Mouse (Mus musculus) kidney, adult 2 months (tissue): ENCODE data around the gene Klk15. TPM values are rescaled to one million over a fixed set of nuclear protein-coding genes. Genes with fewer than 3 reads are reported as not detected.
"Not testable (repeated sequence)": the region's sequence is repeated elsewhere in the genome, so short reads cannot be mapped to it uniquely, and the experiment has no call there.

Experiments used
- DNase-seq: peaks from one replicate; pipeline ENCODE4 v3.0.0; 2021
- H3K27ac ChIP-seq: fragments of 200-500 bp; 2 replicates; pipeline ENCODE4 v1.5.1; 2012; ENCODE audit warnings: low read depth, low read length, control low read depth, inconsistent platforms; ENCODE audit not compliant: insufficient read depth
- H3K27me3 ChIP-seq: fragments of 200-500 bp; replicated peaks from 2 replicates; pipeline ENCODE4 v1.6.1; 2012; ENCODE audit warnings: mild to moderate bottlenecking, moderate library complexity, low read length, inconsistent platforms; ENCODE audit not compliant: control insufficient read depth, insufficient read depth
- H3K36me3 ChIP-seq: fragments of 200-500 bp; 2 replicates; pipeline ENCODE4 v1.6.1; 2012; ENCODE audit warnings: mild to moderate bottlenecking, moderate library complexity, low read length, inconsistent platforms; ENCODE audit not compliant: control insufficient read depth, insufficient read depth
- H3K4me1 ChIP-seq: fragments of 200-500 bp; 2 replicates; pipeline ENCODE4 v1.6.1; 2011; ENCODE audit warnings: low read length; ENCODE audit not compliant: control insufficient read depth, insufficient read depth
- H3K4me3 ChIP-seq: fragments of 200-500 bp; 2 replicates; pipeline ENCODE4 v1.5.1; 2011; ENCODE audit warnings: mild to moderate bottlenecking, low read depth, low read length, control low read depth; ENCODE audit not compliant: insufficient read depth
- CTCF ChIP-seq: fragments of 200-500 bp; conservative IDR thresholded peaks from 2 replicates; pipeline ENCODE4 v1.5.1; 2011; ENCODE audit warnings: low read depth, mild to moderate bottlenecking, control low read depth, low read length, moderate library complexity, mixed read lengths; ENCODE audit not compliant: insufficient read depth, insufficient read length
- POLR2A ChIP-seq: fragments of 200-500 bp; IDR thresholded peaks from one replicate; pipeline ENCODE4 v1.6.1; 2011; ENCODE audit warnings: low read depth, low read length, control low read depth
- WGBS: fragments of 180-500 bp; shearing (Covaris S2); methylation state at CpG from one replicate; pipeline ENCODE4 v1.1.7; 2018; 5-methylcytosine and 5-hydroxymethylcytosine counted together
- polyA plus RNA-seq: library from polyadenylated mRNA; depleted of rRNA; stranded (reverse); fragments of >200 nt; gene quantifications from 2 replicates; pipeline ENCODE4 v1.2.3, GENCODE M21; 2012

Gene Klk15
- polyA plus RNA-seq, 1 experiment, result 0.09 TPM

DNA sequence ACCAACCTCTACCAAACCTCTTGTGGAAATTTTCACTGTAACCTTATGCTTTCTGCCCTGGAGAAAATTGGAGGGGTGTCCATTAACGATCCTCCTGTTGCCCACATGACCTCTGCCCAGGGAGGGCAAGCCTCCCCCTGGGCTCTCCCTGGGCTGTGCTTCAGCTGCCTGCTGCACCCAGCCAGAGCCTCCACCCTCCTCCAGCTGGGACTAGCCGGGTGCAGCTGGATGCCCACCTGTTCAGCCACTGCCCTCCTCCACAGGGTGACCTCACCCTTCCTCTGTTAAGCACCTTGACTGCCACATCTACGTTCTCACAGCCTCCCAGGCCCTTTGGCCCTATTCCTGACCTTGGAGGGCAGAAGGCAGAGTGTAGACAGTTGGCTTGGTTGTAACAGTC, 1.2 kb downstream of the Klk15 start:
- 21% methylated on average over 3 of the region's 3 CpGs for WGBS
- 0 out of 2 replicates have a peak, but pooled peaks cover 4% of the 10 kb centered on the region for H3K4me1 ChIP-seq
- no peak overlapping the region for H3K4me3 ChIP-seq
- TF ChIP-seq CTCF (no peak), POLR2A (no peak)
- no peaks in the 10 kb centered on the region for H3K36me3 ChIP-seq
- H3K27ac ChIP-seq, result peak overlapping the region; percentile 71; the same call in 1 of the 2 replicates
- peak; percentile 56 for DNase-seq
- no peaks in the 10 kb centered on the region for H3K27me3 ChIP-seq

- Histone ChIP-seq H3K36me3 (no peaks in the 10 kb centered on the region), H3K4me1 (0 out of 2 replicates have a peak, but pooled peaks cover 4% of the 10 kb centered on the region), H3K27me3 (no peaks in the 10 kb centered on the region), H3K4me3 (no peak overlapping the region), H3K27ac (no peak overlapping the region)
- TF ChIP-seq CTCF (no peak), POLR2A (no peak)
- DNase-seq, result no peak
- 87% methylated on average over 14 of the region's 14 CpGs for WGBS
These were observed 3.0 kb downstream of the Klk15 start for GRCm38 (mm10) chr7:43936551-43936950.

GRCm38 (mm10) chr7:43942293-43942692, 8.8 kb downstream of the Klk15 start:
- H3K27me3 ChIP-seq, H3K4me1 ChIP-seq, H3K36me3 ChIP-seq, H3K4me3 ChIP-seq: not testable (repeated sequence)
- peak overlapping the region; percentile 61 for H3K27ac ChIP-seq
- peak; percentile 22 for DNase-seq
- 57% methylated on average over 3 of the region's 3 CpGs for WGBS

DNA sequence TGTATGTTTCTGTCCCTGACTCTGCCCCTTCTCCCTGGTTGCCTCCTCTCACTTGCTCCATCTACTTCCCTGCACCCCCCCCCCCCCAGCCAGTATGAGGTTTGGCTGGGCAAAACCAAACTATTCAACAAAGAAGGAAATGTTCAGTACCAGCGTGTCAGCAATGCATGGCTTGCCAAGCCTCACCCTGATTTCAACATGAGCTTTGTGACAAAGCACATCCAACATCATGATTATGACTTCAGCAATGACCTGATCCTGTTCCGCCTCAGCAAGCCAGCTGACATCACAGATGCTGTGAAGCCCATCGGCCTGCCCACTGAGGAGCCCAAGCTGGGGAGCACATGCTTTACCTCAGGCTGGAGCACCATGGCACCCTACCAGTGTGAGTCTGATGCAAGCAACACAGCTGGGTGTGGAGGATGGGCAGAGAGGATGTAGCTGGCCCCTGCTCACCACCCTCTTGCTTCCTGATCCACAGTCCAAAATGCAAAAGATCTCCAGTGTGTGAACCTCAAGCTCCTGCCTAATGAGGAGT, 11.3 kb downstream of the Klk15 start:
- H3K4me1 ChIP-seq, result no peaks in the 10 kb centered on the region
- no peaks in the 10 kb centered on the region for H3K36me3 ChIP-seq
- no peak overlapping the region for H3K27ac ChIP-seq
- 63% methylated on average over 3 of the region's 3 CpGs for WGBS
- H3K27me3 ChIP-seq, result no peaks in the 10 kb centered on the region
- TF ChIP-seq CTCF (no peak), POLR2A (no peak)
- DNase-seq, result no peak
- H3K4me3 ChIP-seq, result no peak overlapping the region

DNA sequence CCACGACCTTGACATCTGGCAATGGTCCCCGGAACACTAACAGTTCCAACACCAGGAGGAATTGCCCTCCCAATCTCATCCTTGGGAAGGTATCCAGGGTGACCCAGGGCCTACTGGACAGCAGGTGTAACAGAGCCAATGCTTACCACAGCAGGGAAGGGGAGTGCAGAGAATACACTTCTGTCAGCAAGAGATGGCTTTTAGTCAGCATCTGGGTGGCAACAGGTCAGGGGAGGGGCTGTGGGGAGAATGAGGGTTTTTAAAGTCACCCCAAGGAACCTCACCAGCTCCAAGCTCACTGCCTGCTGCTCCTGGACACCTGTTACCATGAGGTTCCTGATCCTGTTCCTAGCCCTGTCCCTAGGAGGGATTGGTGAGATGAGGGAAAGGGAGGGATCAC, 16.8 kb downstream of the Klk15 start, which contains the start of gene Klk1b8:
Klk1b8 (plus strand) TSS at position 301 of the 400 bp plus-strand sequence.
- Histone ChIP-seq H3K4me1 (no peaks in the 10 kb centered on the region), H3K4me3 (no peak within 1 kb of the TSS), H3K27me3 (no peaks in the 10 kb centered on the region), H3K27ac (no peak within 1 kb of the TSS), H3K36me3 (no peaks in the 10 kb centered on the region)
- DNase-seq, result no peak
- no peak for TF ChIP-seq POLR2A
- WGBS, result 68% methylated on average over 2 of the region's 2 CpGs

DNA sequence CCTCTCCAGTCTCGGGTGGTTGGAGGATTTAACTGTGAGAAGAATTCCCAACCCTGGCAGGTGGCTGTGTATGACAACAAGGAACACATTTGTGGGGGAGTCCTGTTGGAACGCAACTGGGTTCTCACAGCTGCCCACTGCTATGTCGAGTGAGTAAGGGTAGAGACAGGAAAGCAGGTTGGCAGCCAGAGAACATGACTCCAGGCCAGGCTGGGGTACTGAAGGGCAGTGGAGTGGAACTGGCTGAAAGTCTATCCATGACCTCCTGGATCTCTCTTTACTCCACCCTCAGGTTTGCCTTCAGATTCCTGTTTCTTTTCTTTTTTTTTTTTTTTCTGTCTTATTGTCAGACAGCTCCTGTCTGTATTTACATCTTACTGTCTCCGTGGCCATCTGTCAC, 19.2 kb downstream of the Klk15 start:
- Histone ChIP-seq H3K4me3 (no peak overlapping the region), H3K4me1 (no peaks in the 10 kb centered on the region), H3K36me3 (no peaks in the 10 kb centered on the region), H3K27ac (peak overlapping the region; percentile 95), H3K27me3 (no peaks in the 10 kb centered on the region)
- 30% methylated on average over 4 of the region's 4 CpGs for WGBS
- peak; percentile 52 for DNase-seq
- TF ChIP-seq CTCF (no peak), POLR2A (no peak)

DNA sequence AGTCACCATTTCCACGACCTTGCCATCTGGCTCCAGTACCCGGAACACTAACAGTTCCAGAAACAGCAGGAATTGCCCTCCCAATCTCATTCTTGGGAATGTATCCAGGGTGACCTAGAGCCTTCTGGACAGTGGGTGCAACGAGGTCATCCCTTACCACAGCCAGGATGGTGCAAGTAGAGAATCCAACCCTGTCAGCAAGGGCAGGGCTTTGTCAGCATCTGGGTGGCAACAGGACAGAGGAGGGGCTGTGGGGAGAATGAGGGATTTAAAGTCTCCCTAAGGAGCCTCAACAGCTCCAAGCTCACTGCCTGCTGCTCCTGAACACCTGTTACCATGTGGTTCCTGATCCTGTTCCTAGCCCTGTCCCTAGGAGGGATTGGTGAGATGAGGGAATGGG, 32.9 kb downstream of the Klk15 start, which contains the start of gene Klk1b1:
Klk1b1 (plus strand) TSS at position 301 of the 400 bp plus-strand sequence.
- TF ChIP-seq CTCF, result no peak
- no peak for TF ChIP-seq POLR2A
- H3K36me3 ChIP-seq, result no peaks in the 10 kb centered on the region
- no peak within 1 kb of the TSS for H3K27ac ChIP-seq
- DNase-seq, result no peak
- 46% methylated on average over 3 of the region's 3 CpGs for WGBS
- H3K27me3 ChIP-seq, result no peaks in the 10 kb centered on the region
- H3K4me1 ChIP-seq, result 0 out of 2 replicates have a peak, but pooled peaks cover 4% of the 10 kb centered on the region
- H3K4me3 ChIP-seq, result no peak within 1 kb of the TSS

DNA sequence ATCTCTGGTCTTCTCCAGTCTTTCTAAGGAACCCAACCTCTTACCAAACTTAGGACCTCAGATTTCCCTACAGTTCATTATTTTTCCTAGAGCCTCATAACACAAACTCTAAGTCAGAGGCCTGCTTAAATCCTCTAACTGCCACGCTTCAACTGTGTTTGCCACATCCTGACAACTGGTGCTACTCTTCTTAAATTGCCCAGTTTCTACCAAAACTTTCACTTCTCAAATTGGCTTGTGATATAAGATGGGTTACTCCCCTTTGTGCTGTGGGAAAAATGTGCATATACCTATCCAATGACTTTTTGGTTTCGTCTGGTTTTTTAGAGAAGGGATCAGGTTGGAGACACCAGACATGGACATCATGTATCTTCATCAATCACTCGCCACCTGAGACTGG, 33.5 kb downstream of the Klk15 start:
- TF ChIP-seq POLR2A (no peak), CTCF (no peak)
- Histone ChIP-seq H3K36me3 (no peaks in the 10 kb centered on the region), H3K27ac (no peak overlapping the region), H3K27me3 (no peaks in the 10 kb centered on the region), H3K4me1 (0 out of 2 replicates have a peak, but pooled peaks cover 4% of the 10 kb centered on the region), H3K4me3 (no peak overlapping the region)
- whole genome bisulfite sequencing, result 83% methylated on average over 3 of the region's 3 CpGs
- DNase-seq, result no peak
